Mouse (Mus musculus) E14TG2a.4 (cell line): Measurements from ENCODE around the gene Babam2.
"Not testable (repeated sequence)": the region's sequence is repeated elsewhere in the genome, so short reads cannot be mapped to it uniquely, and the experiment has no call there.

Source experiments
- H3K27me3 ChIP-seq: 2 replicates; pipeline ENCODE4 v1.6.1; 2014; ENCODE audit warnings: low read length, control low read depth; ENCODE audit not compliant: insufficient read depth
- H3K36me3 ChIP-seq: 2 replicates; pipeline ENCODE4 v1.6.1; 2014; ENCODE audit warnings: low read length, control low read depth; ENCODE audit not compliant: insufficient read depth
- H3K4me1 ChIP-seq: replicated peaks from 2 replicates; pipeline ENCODE4 v1.6.1; 2014; ENCODE audit warnings: low read depth, low read length, control low read depth
- H3K4me3 ChIP-seq: replicated peaks from 2 replicates; pipeline ENCODE4 v1.5.1; 2014; ENCODE audit warnings: mild to moderate bottlenecking, low read length
- H3K9me3 ChIP-seq: 2 replicates; pipeline ENCODE4 v1.6.1; 2014; ENCODE audit warnings: low read length, control low read depth
- CTCF ChIP-seq: conservative IDR thresholded peaks from 2 replicates; pipeline ENCODE4 v1.5.1; 2014; ENCODE audit warnings: low read length
- NANOG ChIP-seq: IDR thresholded peaks from 2 replicates; pipeline ENCODE4 v1.6.1; 2014; ENCODE audit warnings: borderline replicate concordance, low read length, mixed read lengths
- POU5F1 ChIP-seq: IDR thresholded peaks from 2 replicates; pipeline ENCODE4 v1.6.1; 2014; ENCODE audit warnings: low read length, borderline replicate concordance

Babam2 gene

DNA sequence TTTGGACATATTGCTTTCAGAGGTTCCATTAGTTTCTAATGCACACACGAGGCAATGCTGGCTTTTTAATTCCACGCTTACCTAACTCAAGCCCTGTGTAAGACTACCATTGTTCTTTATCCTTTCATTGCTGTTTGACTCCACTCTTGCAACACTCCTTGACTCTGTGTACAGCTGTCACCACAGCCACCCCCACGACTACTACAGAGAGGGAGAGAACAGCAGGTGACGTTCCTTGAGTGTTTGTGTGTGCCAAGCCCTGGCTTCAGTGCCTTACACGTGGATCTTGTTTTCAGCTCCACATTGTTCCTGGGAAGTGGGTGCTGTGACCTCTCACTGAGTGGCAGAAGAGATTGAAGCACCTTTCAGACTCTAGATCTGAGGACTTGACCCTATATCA, 269.3 kb downstream of the Babam2 start:
- peaks cover 16% of the 10 kb centered on the region for H3K4me1 ChIP-seq
- TF ChIP-seq CTCF, result no peak
- no peak for TF ChIP-seq NANOG
- no peak for TF ChIP-seq POU5F1
- H3K36me3 ChIP-seq, result no peaks in the 10 kb centered on the region
- H3K4me3 ChIP-seq, result no peak overlapping the region
- H3K9me3 ChIP-seq, result no peaks in the 10 kb centered on the region
- no peaks in the 10 kb centered on the region for H3K27me3 ChIP-seq

DNA sequence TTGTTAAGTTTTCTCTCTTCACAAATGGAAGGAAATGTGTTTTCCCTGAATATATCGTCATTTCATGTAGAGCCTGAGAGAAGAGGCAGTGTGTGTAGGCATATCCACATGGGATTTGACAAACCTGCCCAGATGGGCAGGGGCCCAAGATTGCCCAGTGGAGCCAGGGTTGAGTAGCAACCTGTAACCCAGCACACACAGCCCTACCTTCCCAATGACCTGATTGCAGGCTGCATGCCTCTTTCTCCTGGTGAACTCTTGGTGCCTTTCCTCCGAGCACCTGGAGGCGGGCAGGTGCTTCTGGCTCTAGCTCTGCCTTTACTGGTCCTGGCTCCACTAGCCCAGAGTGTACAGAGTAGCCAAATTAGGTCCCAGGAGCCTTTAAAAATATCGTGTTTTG, 270.0 kb downstream of the Babam2 start:
- H3K9me3 ChIP-seq, result no peaks in the 10 kb centered on the region
- no peak for TF ChIP-seq NANOG
- TF ChIP-seq POU5F1, result no peak
- no peak for TF ChIP-seq CTCF
- no peaks in the 10 kb centered on the region for H3K36me3 ChIP-seq

DNA sequence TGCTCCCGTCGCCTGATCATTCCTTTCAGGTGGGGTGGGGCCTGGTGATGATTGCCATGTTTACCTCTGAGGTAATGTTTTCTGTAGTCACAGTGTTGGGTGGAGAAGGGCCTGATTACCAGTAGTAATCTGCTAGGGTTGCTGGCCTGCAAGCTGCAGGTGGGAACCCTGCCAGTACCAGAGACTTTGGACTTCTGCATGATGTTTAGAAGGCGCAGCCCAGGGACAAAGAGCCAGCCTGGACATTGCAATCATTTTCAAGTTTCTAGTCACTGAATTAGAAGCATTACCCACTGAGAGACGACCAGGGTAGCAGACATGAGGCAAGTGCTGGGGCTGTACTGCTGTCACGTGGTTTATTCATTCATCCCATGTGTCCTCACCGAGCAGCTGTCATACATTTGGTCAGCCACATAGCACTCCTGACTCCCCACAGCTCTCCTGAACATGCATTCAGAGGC, 270.6 kb downstream of the Babam2 start:
- H3K27me3 ChIP-seq, result no peaks in the 10 kb centered on the region

More for the DNA sequence above, 270.0 kb downstream of the Babam2 start:
- H3K4me3 ChIP-seq, result no peak overlapping the region
- no peaks in the 10 kb centered on the region for H3K27me3 ChIP-seq
- peaks cover 13% of the 10 kb centered on the region for H3K4me1 ChIP-seq

GRCm38 (mm10) chr5:31972416-31972815, 274.9 kb downstream of the Babam2 start:
- H3K4me1 ChIP-seq, H3K27me3 ChIP-seq, H3K9me3 ChIP-seq, H3K4me3 ChIP-seq, H3K36me3 ChIP-seq: not testable (repeated sequence)

More for the DNA sequence above, 270.6 kb downstream of the Babam2 start:
- Histone ChIP-seq H3K4me1 (peaks cover 9% of the 10 kb centered on the region), H3K4me3 (no peak overlapping the region), H3K9me3 (no peaks in the 10 kb centered on the region), H3K36me3 (no peaks in the 10 kb centered on the region)
- TF ChIP-seq NANOG (no peak), CTCF (no peak), POU5F1 (no peak)

- no peak for TF ChIP-seq POU5F1
- no peak for TF ChIP-seq CTCF
- no peaks in the 10 kb centered on the region for H3K4me1 ChIP-seq
- H3K9me3 ChIP-seq, result no peaks in the 10 kb centered on the region
- H3K4me3 ChIP-seq, result no peak overlapping the region
- no peaks in the 10 kb centered on the region for H3K27me3 ChIP-seq
- H3K36me3 ChIP-seq, result no peaks in the 10 kb centered on the region
Observed at GRCm38 (mm10) chr5:31974614-31975168, 277.2 kb downstream of the Babam2 start.

- no peak for TF ChIP-seq POU5F1
- TF ChIP-seq NANOG, result no peak
- TF ChIP-seq CTCF, result no peak
- no peaks in the 10 kb centered on the region for H3K36me3 ChIP-seq
- H3K27me3 ChIP-seq, result no peaks in the 10 kb centered on the region
- H3K4me1 ChIP-seq, result no peaks in the 10 kb centered on the region
- H3K4me3 ChIP-seq, result no peak overlapping the region
- no peaks in the 10 kb centered on the region for H3K9me3 ChIP-seq
Observed at GRCm38 (mm10) chr5:31982061-31982460, 284.6 kb downstream of the Babam2 start.

- no peaks in the 10 kb centered on the region for H3K27me3 ChIP-seq
- H3K4me1 ChIP-seq, result no peaks in the 10 kb centered on the region
- no peaks in the 10 kb centered on the region for H3K36me3 ChIP-seq
- no peak overlapping the region for H3K4me3 ChIP-seq
- no peaks in the 10 kb centered on the region for H3K9me3 ChIP-seq
- TF ChIP-seq CTCF (no peak), POU5F1 (no peak), NANOG (no peak)
Observed at GRCm38 (mm10) chr5:31983161-31983560, 285.7 kb downstream of the Babam2 start.

- no peak for TF ChIP-seq NANOG
- Histone ChIP-seq H3K27me3 (no peaks in the 10 kb centered on the region), H3K36me3 (no peaks in the 10 kb centered on the region), H3K4me3 (no peak overlapping the region), H3K9me3 (no peaks in the 10 kb centered on the region), H3K4me1 (no peaks in the 10 kb centered on the region)
Observed at GRCm38 (mm10) chr5:31983817-31984368, 286.4 kb downstream of the Babam2 start.

GRCm38 (mm10) chr5:31984369-31984961, 287.0 kb downstream of the Babam2 start:
- Histone ChIP-seq H3K36me3 (no peaks in the 10 kb centered on the region), H3K4me3 (no peak overlapping the region), H3K27me3 (no peaks in the 10 kb centered on the region), H3K9me3 (no peaks in the 10 kb centered on the region), H3K4me1 (no peaks in the 10 kb centered on the region)
- TF ChIP-seq NANOG, result no peak
